Mouse (Mus musculus) ES-E14 (cell line): Measurements from ENCODE around the gene Psmb2. TPM values are rescaled to one million over a fixed set of nuclear protein-coding genes. Genes with fewer than 3 reads are reported as not detected.
A peak's percentile ranks its signal among the peaks of the same experiment; 100 is the strongest.

Source experiments
- DNase-seq: peaks from one replicate; pipeline ENCODE4 v3.0.0-alpha.2; 2013; ENCODE audit warnings: low read depth, low spot score
- H3K27ac ChIP-seq: 2 replicates; pipeline ENCODE4 v1.5.1; 2012; ENCODE audit warnings: low read depth, mild to moderate bottlenecking, low read length, moderate library complexity, mixed read lengths; ENCODE audit not compliant: poor library complexity, insufficient read depth, severe bottlenecking
- H3K36me3 ChIP-seq: 2 replicates; pipeline ENCODE4 v1.6.1; 2012; ENCODE audit warnings: mild to moderate bottlenecking, low read length, moderate library complexity, mixed read lengths; ENCODE audit not compliant: control insufficient read depth, poor library complexity, insufficient read depth, severe bottlenecking
- H3K4me1 ChIP-seq, 2 experiments: fragments of 150-350 bp in 1 of 2; sonication (generic) in 1 of 2; 2 replicates each; pipeline ENCODE4 v1.6.1; 2012; ENCODE audit warnings: low read length in 2 of 2, mild to moderate bottlenecking in 1 of 2, mixed read lengths in 1 of 2; ENCODE audit not compliant: control insufficient read depth in 2 of 2, insufficient read depth in 2 of 2, poor library complexity in 1 of 2
- H3K4me3 ChIP-seq, 2 experiments: fragments of 150-350 bp in 1 of 2; sonication (generic) in 1 of 2; 2 replicates each; pipeline ENCODE4 v1.5.1; 2012; ENCODE audit warnings: low read length in 2 of 2, low read depth in 1 of 2, mild to moderate bottlenecking in 1 of 2, mixed read lengths in 1 of 2; ENCODE audit not compliant: insufficient read depth in 1 of 2, poor library complexity in 1 of 2, severe bottlenecking in 1 of 2
- H3K9ac ChIP-seq: 2 replicates; pipeline ENCODE4 v1.6.1; 2012; ENCODE audit warnings: low read depth, mild to moderate bottlenecking, low read length, mixed read lengths; ENCODE audit not compliant: poor library complexity, insufficient read depth, severe bottlenecking
- H3K9me3 ChIP-seq: fragments of 150-350 bp; sonication (generic); 2 replicates; pipeline ENCODE4 v1.6.1; 2012; ENCODE audit warnings: low read depth, mild to moderate bottlenecking, low read length; ENCODE audit not compliant: control insufficient read depth, insufficient read depth
- CHD2 ChIP-seq: IDR thresholded peaks from 2 replicates; pipeline ENCODE4 v1.6.1; 2014; ENCODE audit warnings: mild to moderate bottlenecking, low read depth, low read length, inconsistent platforms
- HCFC1 ChIP-seq: IDR thresholded peaks from 2 replicates; pipeline ENCODE4 v1.6.1; 2012; ENCODE audit warnings: low read length, inconsistent platforms, borderline replicate concordance; ENCODE audit not compliant: insufficient read depth
- MAFK ChIP-seq: IDR thresholded peaks from 2 replicates; pipeline ENCODE4 v1.6.1; 2014; ENCODE audit warnings: mild to moderate bottlenecking, low read depth, low read length, inconsistent platforms; ENCODE audit not compliant: insufficient read depth
- ZC3H11A ChIP-seq: IDR thresholded peaks from 2 replicates; pipeline ENCODE4 v1.6.1; 2012; ENCODE audit warnings: low read depth, mild to moderate bottlenecking, inconsistent platforms, low read length, borderline replicate concordance
- ZNF384 ChIP-seq: IDR thresholded peaks from 2 replicates; pipeline ENCODE4 v1.6.1; 2012; ENCODE audit warnings: low read depth, low read length, inconsistent platforms
- in situ Hi-C, 2 experiments: fragments of 600-800 bp; cut with MboI; formaldehyde crosslinking; loops; one replicate each; pipeline ENCODE4 v1.15.1; 2025; ENCODE audit warnings: low sequenced_read_pairs in 2 of 2, inconsistent platforms in 1 of 2; ENCODE audit not compliant: unreplicated experiment in 2 of 2
- total RNA-seq: library from RNA; depleted of rRNA; stranded (reverse); fragments of 300-350 nt; gene quantifications from 2 replicates; pipeline ENCODE4 v1.2.3, GENCODE M21; 2012

The Psmb2 gene
- total RNA-seq, 1 experiment, result 200 TPM

GRCm38 (mm10) chr4:126750046-126750683, 72.7 kb downstream of the Psmb2 start:
- Histone ChIP-seq H3K27ac (no peak overlapping the region), H3K36me3 (peaks cover 25% of the 10 kb centered on the region), H3K9ac (no peak overlapping the region), H3K4me3 (no peak overlapping the region), H3K4me1 (peaks cover 0 to 12% of the 10 kb centered on the region in 2 experiments; a peak in 1 of 4 replicates), H3K9me3 (no peaks in the 10 kb centered on the region)
- DNase-seq, result no peak
- in situ Hi-C loops, result no loop called here
- no peak for TF ChIP-seq CHD2
- TF ChIP-seq ZC3H11A, result no peak
- TF ChIP-seq MAFK, result no peak
- no peak for TF ChIP-seq ZNF384
- TF ChIP-seq HCFC1, result no peak

- H3K36me3 ChIP-seq, result peaks cover 22% of the 10 kb centered on the region
These were observed 73.6 kb downstream of the Psmb2 start for GRCm38 (mm10) chr4:126750863-126751555.

DNA sequence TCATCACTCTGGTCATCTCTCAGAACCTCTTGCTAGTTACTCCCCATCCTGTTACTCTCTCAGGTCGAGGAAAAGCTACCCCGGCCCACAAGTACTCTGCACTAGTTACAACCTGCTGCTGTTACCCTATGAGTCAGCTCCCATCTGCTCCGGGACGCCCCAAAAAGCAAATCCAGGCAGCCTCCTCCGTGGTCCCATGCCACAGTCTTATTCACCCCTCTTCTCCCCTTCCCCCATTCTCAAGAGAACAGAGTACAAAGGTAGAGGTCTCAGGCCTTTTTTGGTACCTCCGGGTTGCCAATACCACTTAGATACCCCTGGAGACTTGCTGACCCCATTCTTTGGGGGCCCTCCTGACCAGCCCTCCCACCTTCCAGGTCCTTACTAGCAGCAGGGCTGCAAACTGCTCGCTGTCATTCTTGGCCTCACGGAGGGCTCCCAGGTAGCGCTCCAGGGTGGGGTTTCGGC, 74.2 kb downstream of the Psmb2 start:
- no peak for DNase-seq
- Histone ChIP-seq H3K27ac (no peak overlapping the region), H3K9me3 (no peaks in the 10 kb centered on the region), H3K9ac (no peak overlapping the region), H3K4me3 (peak overlapping the region in 1 of 2 experiments; percentile 78; a peak in 1 of 4 replicates), H3K4me1 (peaks cover 0 to 7% of the 10 kb centered on the region in 2 experiments; a peak in 1 of 4 replicates), H3K36me3 (peaks cover 19% of the 10 kb centered on the region)
- in situ Hi-C loops, result no loop called here
- no peak for TF ChIP-seq MAFK
- no peak for TF ChIP-seq ZC3H11A
- TF ChIP-seq ZNF384, result no peak
- TF ChIP-seq HCFC1, result no peak
- TF ChIP-seq CHD2, result no peak

More at GRCm38 (mm10) chr4:126750863-126751555, 73.6 kb downstream of the Psmb2 start:
- in situ Hi-C loops, result no loop called here
- no peaks in the 10 kb centered on the region for H3K9me3 ChIP-seq
- no peak overlapping the region for H3K9ac ChIP-seq
- H3K27ac ChIP-seq, result no peak overlapping the region
- peaks cover 0 to 10% of the 10 kb centered on the region in 2 experiments; a peak in 1 of 4 replicates for H3K4me1 ChIP-seq
- DNase-seq, result no peak
- TF ChIP-seq MAFK, result no peak
- no peak for TF ChIP-seq CHD2
- TF ChIP-seq ZC3H11A, result no peak
- TF ChIP-seq ZNF384, result no peak
- TF ChIP-seq HCFC1, result no peak
- no peak overlapping the region for H3K4me3 ChIP-seq

DNA sequence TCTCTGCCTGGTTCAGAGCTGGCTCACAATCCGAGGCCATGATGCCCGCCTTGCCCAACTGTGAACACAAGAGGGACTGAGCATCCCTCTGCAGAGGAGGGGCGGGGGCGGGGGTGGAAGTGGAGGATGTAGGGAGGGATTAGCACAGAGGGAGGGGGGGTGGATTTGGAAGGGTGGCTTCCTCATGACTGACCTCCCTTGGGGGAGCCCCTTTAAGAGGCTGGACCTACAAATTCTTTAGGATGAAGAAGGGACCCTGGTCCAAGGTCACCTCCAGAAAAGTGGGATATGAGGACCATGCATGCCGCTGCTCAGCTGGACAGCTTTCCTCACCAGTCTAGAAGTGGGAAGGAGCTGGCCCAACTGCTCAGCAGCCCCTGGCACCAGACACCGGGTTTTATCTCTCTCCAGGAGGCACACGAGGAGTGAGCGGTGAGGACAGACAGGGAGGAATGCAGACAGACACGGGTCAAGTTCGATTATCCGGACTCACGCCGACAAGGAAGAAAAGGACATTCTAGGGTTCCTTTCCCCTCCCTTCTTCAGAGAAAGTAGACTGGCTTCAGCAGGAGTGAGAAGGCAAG, 74.7 kb downstream of the Psmb2 start:
- Histone ChIP-seq H3K9me3 (no peaks in the 10 kb centered on the region), H3K4me1 (peaks cover 0 to 7% of the 10 kb centered on the region in 2 experiments; a peak in 1 of 4 replicates), H3K9ac (peak overlapping the region; percentile 86; the same call in 1 of the 2 replicates), H3K4me3 (peak overlapping the region; percentile 76 to 78), H3K27ac (no peak overlapping the region), H3K36me3 (peaks cover 15% of the 10 kb centered on the region)
- in situ Hi-C loops, result no loop called here
- no peak for TF ChIP-seq MAFK
- no peak for DNase-seq
